Mouse (Mus musculus) stomach, postnatal 0 days (tissue): ENCODE results near the gene Mllt3.

Experiments used
- CTCF ChIP-seq: IDR thresholded peaks from 2 replicates; pipeline ENCODE4 v1.5.1; 2016; ENCODE audit warnings: antibody characterized with exemption, low read depth, mild to moderate bottlenecking, moderate library complexity
- EP300 ChIP-seq: optimal IDR thresholded peaks from 2 replicates; pipeline ENCODE3; 2016; ENCODE audit warnings: antibody characterized with exemption

DNA sequence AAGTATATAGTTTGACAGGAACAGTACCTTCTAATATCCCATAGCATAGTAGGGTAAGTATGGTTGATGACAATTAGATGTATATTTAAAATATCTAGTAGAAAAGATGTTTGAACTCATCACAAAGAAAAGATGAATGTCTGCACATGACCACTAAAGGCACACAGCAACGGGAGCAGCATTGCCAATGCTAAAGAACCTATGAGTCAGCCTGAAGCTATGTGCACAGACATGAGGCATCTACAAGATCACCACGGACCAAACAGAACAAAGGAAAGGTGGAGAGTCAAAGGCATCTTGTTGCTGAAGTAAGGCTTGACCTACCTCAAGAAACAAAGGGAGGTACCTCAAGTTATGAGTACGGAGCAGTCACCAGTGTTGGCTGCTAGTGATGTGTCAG, 212.3 kb downstream of the Mllt3 start:
- no peak for TF ChIP-seq EP300
- TF ChIP-seq CTCF = no peak
